Comparison of ENCODE assay signal across 26 mouse cellular contexts in the genomic region with DNA sequence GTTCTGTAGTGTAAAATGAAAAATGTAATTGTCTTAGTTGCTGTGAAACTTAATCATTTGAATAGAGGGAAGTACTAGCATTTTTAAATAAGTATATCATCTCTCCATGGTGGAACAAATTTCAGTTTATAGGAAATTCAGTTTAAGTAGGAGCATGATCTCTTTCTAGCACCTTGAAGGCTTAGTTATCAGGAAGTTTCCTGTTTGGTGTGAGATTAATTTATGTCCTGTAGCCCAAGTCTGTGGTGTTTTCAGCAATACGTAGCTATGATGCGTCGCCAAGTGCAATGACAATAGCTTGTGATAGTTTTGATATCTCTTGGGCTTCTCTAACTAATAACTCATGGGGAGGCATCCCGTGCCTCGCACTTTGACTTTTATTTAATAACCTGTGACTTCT. TPM values are rescaled to one million over a fixed set of nuclear protein-coding genes. Genes with fewer than 3 reads are reported as not detected.
DNase-seq lines count a peak whose midpoint lies in the region; ATAC-seq and TF ChIP-seq lines count a peak whose summit lies in the region.
"Had no signal": no experiment of that assay in that cellular context is flagged by ENCODE, and none has a peak within 500 bp of the region (broad histone marks: within the 10 kb centered on the region; RNA-seq: fewer than 3 reads in every experiment).

No protein-coding gene starts in this region.

- DNase-seq in MEL (ENCODE audit: low read depth, low spot score) (peak; percentile 67), MEL-GATA-1-ER (ENCODE audit: extremely low read depth, low read depth) (peak; percentile 21)
- no peak for DNase-seq in right cerebral cortex, postnatal 14 days
- no peak for DNase-seq in heart, postnatal 10 days
- DNase-seq: adrenal gland, adult 8-10 months; adrenal gland, postnatal 14 days; adrenal gland, postnatal 36 days; cerebellum, adult 11 months; cerebellum, adult 18-20 months; cerebellum, adult 8-10 months; cerebellum, adult 9-11 months; cerebellum, postnatal 14 days; cerebellum, postnatal 36 days; embryo, embryonic 11 days had no signal

- H3K27ac ChIP-seq in MEL (ENCODE audit: control insufficient read depth, low read depth, low read length): 0 out of 2 replicates have a peak overlapping the region, but pooled peaks have one; percentile 2
- H3K27ac ChIP-seq: embryonic facial prominence, embryonic 13.5 days; embryonic facial prominence, embryonic 15.5 days; forebrain, embryonic 10.5 days; forebrain, embryonic 12.5 days had no signal

- H3K4me3 ChIP-seq in MEL (ENCODE audit: control insufficient read depth in 1 of 2, insufficient read depth in 1 of 2, low read depth in 2 of 2, low read length in 2 of 2): peak overlapping the region in 1 of 2 experiments; percentile 30; a peak in 1 of 4 replicates
- H3K4me3 ChIP-seq: embryonic facial prominence, embryonic 13.5 days; embryonic facial prominence, embryonic 15.5 days; erythroblast, embryonic 14.5 days; forebrain, embryonic 10.5 days; forebrain, embryonic 12.5 days had no signal

- ATAC-seq in megakaryocyte-erythroid progenitor cell, adult 5-6 weeks (replicated peaks; ENCODE audit: low FRiP score, low TSS enrichment, poor library complexity, severe bottlenecking): peak; percentile 50
- ATAC-seq: activated CD4-positive, CD25-positive, alpha-beta regulatory T cell, adult 4 months; forebrain, embryonic 14.5 days; forebrain, embryonic 16.5 days; Patski had no signal

- no peaks in the 10 kb centered on the region for H3K27me3 ChIP-seq in MEL (ENCODE audit: control insufficient read depth in 1 of 2, insufficient read depth in 2 of 2, low read length in 2 of 2)
- H3K27me3 ChIP-seq: CH12.LX; embryonic facial prominence, embryonic 13.5 days; embryonic facial prominence, embryonic 15.5 days; forebrain, embryonic 12.5 days; Patski had no signal

- TF ChIP-seq CTCF in MEL (IDR thresholded peaks at IDR 0.05 in 2 of 3, conservative IDR thresholded peaks at IDR 0.05 in 1 of 3; ENCODE audit: control insufficient read depth in 1 of 3, insufficient read depth in 1 of 3, low read depth in 2 of 3, low read length in 3 of 3, poor library complexity in 1 of 3, severe bottlenecking in 1 of 3): no peak

- peaks cover 8 to 18% of the 10 kb centered on the region in 2 experiments for H3K36me3 ChIP-seq in MEL (ENCODE audit: control insufficient read depth in 1 of 2, insufficient read depth in 2 of 2, low read length in 2 of 2)
- H3K36me3 ChIP-seq: embryonic facial prominence, embryonic 15.5 days had no signal

- TF ChIP-seq POLR2A in MEL (IDR thresholded peaks at IDR 0.05; ENCODE audit: control insufficient read depth in 1 of 2, insufficient read depth in 1 of 2, low read depth in 1 of 2, low read length in 2 of 2, poor library complexity in 1 of 2): no peak

- no peaks in the 10 kb centered on the region for H3K79me2 ChIP-seq in MEL (ENCODE audit: control insufficient read depth, insufficient read depth, low read length, poor library complexity)

- H3K9ac ChIP-seq in MEL (ENCODE audit: control insufficient read depth, low read depth, low read length, poor library complexity, severe bottlenecking): no peak overlapping the region
- H3K9ac ChIP-seq: embryonic facial prominence, embryonic 13.5 days; embryonic facial prominence, embryonic 15.5 days; forebrain, embryonic 12.5 days had no signal

- intact Hi-C loops in heart, postnatal 10 days (cut with DNase I): no loop called here

- H3K9me3 ChIP-seq in MEL (replicated peaks; ENCODE audit: insufficient read depth, low read length): no peaks in the 10 kb centered on the region
- H3K9me3 ChIP-seq: embryonic facial prominence, embryonic 13.5 days; embryonic facial prominence, embryonic 15.5 days; forebrain, embryonic 10.5 days; forebrain, embryonic 12.5 days; G1E had no signal

- peak; percentile 90 to 92 for TF ChIP-seq EP300 in MEL (IDR thresholded peaks at IDR 0.05; ENCODE audit: low read depth in 1 of 2, low read length in 2 of 2)

- TF ChIP-seq RAD21 in MEL (IDR thresholded peaks at IDR 0.05; ENCODE audit: low read depth, low read length): no peak

- peaks cover 0 to 17% of the 10 kb centered on the region in 2 experiments; a peak in 2 of 4 replicates for H3K4me1 ChIP-seq in MEL (ENCODE audit: control insufficient read depth in 1 of 2, insufficient read depth in 2 of 2, low read length in 2 of 2)
- H3K4me1 ChIP-seq: embryonic facial prominence, embryonic 13.5 days; embryonic facial prominence, embryonic 15.5 days; forebrain, embryonic 10.5 days; forebrain, embryonic 12.5 days had no signal

TF ChIP-seq in MEL, 35 proteins besides CTCF, POLR2A, EP300 and RAD21:
- TF ChIP-seq JUND (IDR thresholded peaks at IDR 0.05; ENCODE audit: low read depth, low read length) (no peak), MEF2A (IDR thresholded peaks at IDR 0.05; ENCODE audit: extremely low read depth, insufficient replicate concordance, low read depth, low read length, poor library complexity, severe bottlenecking) (no peak), MYB (IDR thresholded peaks at IDR 0.05; ENCODE audit: low read depth, low read length) (peak; percentile 72), POLR2AphosphoS5 (IDR thresholded peaks at IDR 0.05; ENCODE audit: borderline replicate concordance, low read depth, low read length) (no peak), NRF1 (IDR thresholded peaks at IDR 0.05; ENCODE audit: insufficient read depth, low read depth, low read length, poor library complexity, severe bottlenecking) (no peak), ZC3H11A (IDR thresholded peaks at IDR 0.05; ENCODE audit: low read depth, low read length) (no peak), SMC3 (IDR thresholded peaks at IDR 0.05; ENCODE audit: low read depth, low read length) (no peak), RCOR1 (IDR thresholded peaks at IDR 0.05; ENCODE audit: low read depth, low read length) (peak; percentile 53; the same call in 1 of the 2 replicates), SIN3A (IDR thresholded peaks at IDR 0.05; ENCODE audit: low read length) (no peak), ETS1 (IDR thresholded peaks at IDR 0.05; ENCODE audit: low read depth, low read length) (peak; percentile 62), GATA1 (IDR thresholded peaks at IDR 0.05; ENCODE audit: low read depth, low read length) (peak; percentile 81), TAL1 (IDR thresholded peaks at IDR 0.05; ENCODE audit: low read length) (peak; percentile 62), TCF12 (IDR thresholded peaks at IDR 0.05; ENCODE audit: low read depth, low read length) (peak; percentile 86; the same call in 1 of the 2 replicates)

RNA-seq across cellular contexts. Expression of gene Tmem161b, which starts 54.1 kb away (rescaled TPM):
- 14.5 and 16.7 TPM in 2 replicates for total RNA-seq in MEL (2012; rRNA removed)
- polyA plus RNA-seq in MEL (2012; ENCODE audit: insufficient read depth in 1 of 2, insufficient read length in 2 of 2, low read depth in 1 of 2, low replicate concordance in 2 of 2, missing spikeins in 1 of 2): 10 to 100 TPM in 1 of 2 experiments, not detected in 1; 10.9 TPM
- 21.1 and 34.2 TPM in 2 replicates for total RNA-seq in megakaryocyte-erythroid progenitor cell, adult 5-6 weeks (2014; fragmentation: Nextera tagmentation)
- total RNA-seq in megakaryocyte-erythroid progenitor cell, adult 5-6 weeks (2017): 15.7 and 27.4 TPM in 2 replicates
- total RNA-seq in heart, postnatal 10 days (2021): 10 to 100 TPM; 24.8 to 26.2 TPM

Comparison
In these comparisons a context has a peak if more than half of its experiments do, and no peak if none do; other contexts are left out.
1. DNase-seq: peak in MEL (single experiment) and MEL-GATA-1-ER (single experiment); none in right cerebral cortex, postnatal 14 days (single experiment) and heart, postnatal 10 days (0 of 2).